Mouse (Mus musculus) cerebellum, adult 8-10 months (tissue): ENCODE measurements at regions not wholly inside any gene's neighbourhood (a gene's known extent, or its start where the extent isn't known, plus 50 kb on each side); places are given as distances from the start of the nearest gene placed in this dataset.

ENCODE experiments used
- DNase-seq: peaks from one replicate; pipeline ENCODE4 v3.0.0; 2022

DNA sequence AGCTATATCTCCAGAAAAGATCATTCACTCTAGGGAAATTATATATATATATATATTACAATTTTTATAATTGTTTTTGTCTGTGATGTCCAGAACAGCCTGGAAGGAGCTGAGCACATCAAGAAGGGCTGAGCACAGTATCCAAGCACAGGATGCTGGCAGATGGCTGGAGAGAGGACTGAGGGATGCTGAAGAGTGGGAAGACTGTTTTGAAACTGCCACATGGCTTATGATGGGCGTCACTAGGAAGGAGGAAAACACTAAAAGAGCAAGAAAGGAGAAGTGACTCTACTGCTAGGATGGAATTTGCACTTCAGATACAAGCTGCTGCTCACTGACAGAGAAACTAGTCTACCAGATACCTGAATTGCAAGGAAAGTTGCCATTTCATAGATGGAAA, 50.4 kb upstream of the Atg10 start:
- no peak for DNase-seq

GRCm38 (mm10) chr13:91274615-91275014, 50.8 kb upstream of the Atg10 start:
- no peak for DNase-seq

DNA sequence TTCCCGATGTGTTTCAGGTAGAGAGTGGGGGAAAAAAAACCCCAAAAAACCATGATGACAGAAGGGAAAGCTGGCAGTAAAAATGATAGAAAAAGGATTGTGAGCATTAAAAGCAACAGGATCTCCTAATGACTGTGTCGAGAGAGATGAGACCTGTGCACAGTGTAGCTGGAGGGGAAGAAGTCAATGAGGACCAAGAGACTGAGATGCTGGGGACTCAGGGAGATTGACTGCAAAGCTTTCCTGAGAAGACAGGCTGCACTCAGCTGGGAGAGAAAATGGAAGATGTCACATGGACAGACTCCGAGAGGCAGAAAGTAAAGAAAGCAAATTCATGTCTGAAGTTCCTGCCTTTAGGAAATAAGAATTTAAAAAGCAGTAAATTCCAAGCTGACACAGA, 55.7 kb upstream of the Atg10 start:
- DNase-seq, result no peak

DNA sequence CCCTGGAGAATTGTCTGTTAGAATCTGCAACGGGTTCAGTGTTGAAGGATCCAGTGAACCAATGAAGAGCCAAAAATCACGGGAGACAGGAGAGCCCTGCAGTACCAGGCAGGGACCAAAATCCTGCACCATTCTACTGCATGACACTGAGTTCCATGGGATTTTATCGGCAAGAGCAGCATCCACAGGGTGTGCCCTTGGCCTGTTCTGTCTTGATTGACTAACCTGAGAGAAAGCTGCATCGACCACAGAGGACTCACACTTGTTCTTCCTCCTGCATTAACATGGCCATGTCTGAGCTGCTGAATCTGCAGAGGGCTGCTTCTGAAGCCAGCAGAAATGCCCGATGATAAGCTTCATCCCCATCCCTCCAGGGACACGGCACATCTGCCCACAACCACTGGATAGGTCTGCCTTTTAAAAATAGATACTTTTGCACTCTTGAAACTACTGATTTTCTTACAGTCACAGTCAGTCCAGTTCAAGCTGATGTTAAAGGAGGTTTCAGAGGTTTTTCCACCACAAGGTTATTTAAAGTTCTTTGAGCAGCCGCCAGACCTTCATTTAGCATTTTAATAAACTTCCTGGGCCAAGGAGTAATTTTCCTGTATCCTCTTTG, 71.9 kb upstream of the Atg10 start:
- DNase-seq, result no peak

DNA sequence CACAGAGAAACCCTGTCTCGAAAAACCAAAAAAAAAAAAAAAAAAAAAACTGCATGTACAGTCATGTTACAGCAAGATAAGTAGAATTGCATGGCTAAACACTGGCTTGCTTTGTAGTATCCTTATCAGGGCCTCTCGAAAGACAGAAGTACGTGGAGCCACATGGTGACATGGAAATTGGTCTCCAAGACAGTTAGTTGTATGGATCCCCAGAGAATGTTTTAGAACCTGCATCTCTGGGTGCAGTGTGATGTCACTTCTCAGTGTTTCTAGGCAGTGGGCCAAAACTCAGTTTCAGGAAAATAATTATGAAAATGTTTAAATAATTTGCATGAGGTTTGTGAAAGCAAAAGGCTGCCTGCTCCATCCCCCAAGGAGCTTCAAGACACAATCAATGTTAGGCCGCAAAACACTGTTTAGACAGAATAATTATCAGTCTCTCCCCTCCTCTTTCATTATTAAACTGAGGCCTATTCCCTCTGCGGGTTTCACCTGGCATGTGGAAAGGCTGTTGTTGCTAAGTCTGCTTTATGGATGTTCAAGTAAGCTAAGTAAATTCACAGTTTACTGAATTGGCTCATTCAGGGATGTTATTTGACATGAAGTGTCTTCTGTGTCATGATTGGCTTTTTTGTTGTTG, 72.9 kb upstream of the Atg10 start:
- DNase-seq, result no peak

- no peak for DNase-seq
These were observed 78.1 kb upstream of the Atg10 start for GRCm38 (mm10) chr13:91301849-91302248.

DNA sequence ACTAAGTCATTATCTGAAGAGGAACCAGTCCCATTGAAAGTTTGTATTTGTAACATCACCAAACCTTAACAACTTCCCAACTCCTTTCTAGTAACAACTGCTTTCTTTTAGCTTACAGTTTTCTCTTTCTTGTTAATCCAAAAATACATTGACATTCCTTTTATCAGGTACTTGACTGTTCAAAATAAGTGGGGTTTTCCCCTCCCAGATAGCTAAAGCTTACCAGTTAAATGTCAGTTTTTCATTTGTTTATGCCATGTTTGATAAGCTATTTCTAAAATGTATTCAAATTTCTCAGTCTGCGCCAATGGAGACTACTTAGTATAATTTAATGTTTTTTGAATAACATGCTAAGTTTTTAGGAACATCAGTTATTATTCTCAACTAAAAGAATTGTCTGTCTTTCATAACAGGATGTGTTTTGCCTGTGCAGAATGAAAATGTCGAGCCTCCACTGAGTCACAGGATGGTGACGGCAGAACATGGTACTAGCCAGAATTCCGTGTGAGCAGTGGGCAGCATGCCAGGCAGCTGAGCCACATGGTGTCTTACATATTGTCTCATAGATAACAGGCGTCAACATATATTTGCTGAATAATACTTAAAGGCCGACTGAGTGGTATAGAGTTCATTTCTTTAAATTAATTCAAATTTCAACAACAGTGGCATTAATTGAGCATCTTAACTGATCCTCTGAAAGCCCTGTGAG, 82.1 kb upstream of the Atg10 start:
- DNase-seq, result no peak

- no peak for DNase-seq
These were observed 82.8 kb upstream of the Atg10 start for GRCm38 (mm10) chr13:91306545-91306944.

GRCm38 (mm10) chr13:91312905-91313571, 89.3 kb upstream of the Atg10 start:
- no peak for DNase-seq

DNA sequence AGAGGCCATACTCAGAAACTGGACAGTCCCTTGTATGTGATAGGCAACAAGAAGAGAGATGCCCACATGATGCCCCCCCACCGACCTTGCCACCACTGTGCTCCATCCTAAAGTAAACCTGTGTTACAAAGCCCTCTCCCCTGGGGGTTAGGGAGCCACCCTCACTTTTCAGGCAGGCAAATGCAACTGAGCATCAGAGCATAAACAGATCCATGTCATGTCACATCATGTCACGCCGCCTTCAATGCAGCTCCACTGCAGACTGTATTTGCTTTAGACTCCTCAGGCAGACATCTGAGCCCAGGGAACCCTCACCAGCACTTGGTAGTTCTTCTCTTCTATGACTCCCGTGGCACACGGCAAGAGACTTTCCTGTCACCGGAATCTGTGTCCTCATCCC, 98.6 kb upstream of the Atg10 start:
- DNase-seq, result no peak

GRCm38 (mm10) chr13:91326834-91327233, 103.1 kb upstream of the Atg10 start:
- no peak for DNase-seq

DNA sequence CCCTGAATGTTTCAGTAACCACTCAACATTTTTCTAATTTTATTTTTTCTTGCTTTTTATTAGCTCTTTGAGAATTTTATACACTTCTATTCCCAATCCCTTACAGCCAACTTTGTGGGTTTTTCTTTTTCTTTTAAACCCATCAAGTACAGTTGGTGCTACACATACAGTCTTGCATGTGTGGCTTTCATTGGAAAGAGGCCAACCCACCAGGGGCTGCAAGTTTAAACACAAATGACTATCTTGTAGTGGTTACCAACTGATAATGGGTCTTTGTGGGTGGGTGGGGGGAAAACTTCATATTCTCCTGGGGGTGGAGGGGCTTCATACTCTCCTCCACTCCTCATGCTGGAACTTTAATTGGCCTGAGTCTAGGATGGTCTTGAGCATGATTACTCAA, 110.5 kb upstream of the Atg10 start:
- DNase-seq, result no peak

- no peak for DNase-seq
These were observed 115.9 kb upstream of the Ssbp2 start for GRCm38 (mm10) chr13:91344139-91344538.

- no peak for DNase-seq
These were observed 111.5 kb upstream of the Ssbp2 start for GRCm38 (mm10) chr13:91348489-91349083.

DNA sequence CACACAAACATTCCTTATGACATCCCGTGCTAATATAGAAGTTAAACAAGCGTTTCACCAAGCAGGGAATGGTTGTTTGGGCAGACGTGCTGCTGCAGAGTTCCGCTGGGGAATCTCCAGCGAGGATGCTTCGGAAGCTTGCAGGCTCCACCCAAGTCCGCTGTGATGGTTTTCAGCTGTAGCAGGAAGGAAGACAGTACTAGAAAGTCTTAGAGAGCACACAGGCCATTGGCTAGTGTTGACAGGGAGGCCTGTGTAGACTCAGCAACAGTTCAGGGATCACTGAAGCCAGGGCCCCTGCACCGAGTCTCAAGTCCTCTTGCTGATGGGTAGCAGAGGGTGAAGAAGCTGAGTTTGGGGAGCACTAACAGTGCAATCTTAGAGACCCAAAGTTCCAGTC, 107.8 kb upstream of the Ssbp2 start:
- no peak for DNase-seq

DNA sequence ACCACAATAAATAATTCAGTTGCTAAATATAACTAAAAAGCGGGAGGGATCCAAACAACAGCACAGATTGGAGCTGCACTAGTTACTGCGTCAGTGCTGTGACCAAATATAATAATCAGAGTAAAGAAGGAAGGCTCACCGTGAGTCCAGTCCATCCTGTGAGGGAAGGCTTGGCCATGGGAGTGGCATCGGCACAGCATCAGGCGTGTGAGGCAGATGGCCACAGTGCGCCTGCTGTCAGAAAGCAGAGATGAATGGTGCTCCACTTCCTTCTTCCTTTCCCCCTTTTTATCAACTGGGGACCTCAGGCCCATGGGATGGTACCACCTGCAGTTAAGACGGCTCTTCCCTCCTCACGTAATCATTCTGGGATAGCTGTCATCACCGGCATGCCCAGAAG, 103.6 kb upstream of the Ssbp2 start:
- no peak for DNase-seq

DNA sequence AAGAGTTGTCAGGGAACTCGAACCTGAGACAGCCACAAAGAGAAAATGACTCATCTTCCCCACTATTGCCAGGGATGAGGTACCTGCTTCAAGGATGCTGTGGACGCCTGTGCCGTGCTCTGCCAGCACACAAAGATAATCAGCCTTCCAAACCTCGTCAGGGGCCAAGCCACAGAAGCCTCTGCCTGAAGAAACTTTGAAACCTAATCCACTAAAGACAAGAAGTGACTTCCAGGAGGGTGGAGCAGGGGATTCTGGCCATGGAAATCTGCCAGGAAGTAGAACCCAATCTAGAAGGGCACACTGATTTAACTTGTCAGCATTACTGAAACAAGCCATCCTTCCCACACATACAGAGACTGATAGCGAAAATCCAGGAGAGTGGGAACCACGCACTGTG, 100.0 kb upstream of the Ssbp2 start:
- DNase-seq, result no peak

DNA sequence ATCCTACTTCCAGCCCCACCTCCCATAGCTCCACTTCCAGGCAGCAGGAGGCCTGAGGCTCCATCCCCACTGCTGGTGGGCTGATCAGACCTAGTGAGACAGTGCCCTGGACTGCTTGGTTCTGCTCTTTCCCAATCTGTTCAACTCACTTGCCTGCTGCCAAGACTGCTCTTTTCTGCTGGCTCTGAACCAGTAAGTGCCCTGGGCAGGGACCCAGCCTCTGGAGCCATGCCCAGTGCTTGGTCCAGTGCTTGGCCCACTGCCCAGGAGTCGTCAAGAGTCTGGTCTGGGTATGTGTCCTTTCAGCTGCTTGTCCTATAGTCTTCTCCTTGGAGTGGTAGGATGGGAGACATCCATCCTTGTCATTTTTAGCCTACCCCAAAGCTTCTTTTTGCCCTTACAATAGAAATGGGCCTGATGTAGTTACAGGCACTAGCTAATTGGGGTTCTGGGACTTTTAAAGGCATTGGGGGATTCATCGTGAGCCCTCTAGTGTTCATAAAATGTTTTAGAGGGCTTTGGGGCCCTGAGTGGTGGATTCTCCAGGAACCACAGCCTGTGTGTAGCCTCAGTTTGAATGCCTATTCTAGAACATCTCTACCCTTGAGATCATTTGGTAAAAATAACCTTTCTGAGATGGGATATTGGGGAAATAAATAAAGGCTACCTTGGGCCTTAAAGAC, 94.7 kb upstream of the Ssbp2 start:
- DNase-seq, result peak; percentile 99

DNA sequence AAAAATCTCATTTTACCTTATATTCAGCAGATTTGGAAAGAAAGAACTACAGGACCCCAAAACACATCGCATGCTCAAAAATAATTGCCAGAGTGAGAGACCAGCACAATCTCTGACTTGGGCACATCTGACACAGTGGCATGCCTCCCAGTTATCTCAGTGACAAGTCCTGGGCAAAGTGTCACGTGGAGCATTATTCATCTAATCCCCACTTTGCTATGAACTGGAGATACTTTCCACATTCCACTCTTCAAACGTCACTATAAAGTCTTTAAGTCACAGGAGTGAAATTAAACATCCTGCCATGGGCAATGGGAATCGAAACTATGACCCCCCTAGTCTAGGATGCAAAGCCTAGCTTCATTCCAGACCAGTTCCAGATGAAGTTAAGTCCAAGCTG, 93.5 kb upstream of the Ssbp2 start:
- no peak for DNase-seq

DNA sequence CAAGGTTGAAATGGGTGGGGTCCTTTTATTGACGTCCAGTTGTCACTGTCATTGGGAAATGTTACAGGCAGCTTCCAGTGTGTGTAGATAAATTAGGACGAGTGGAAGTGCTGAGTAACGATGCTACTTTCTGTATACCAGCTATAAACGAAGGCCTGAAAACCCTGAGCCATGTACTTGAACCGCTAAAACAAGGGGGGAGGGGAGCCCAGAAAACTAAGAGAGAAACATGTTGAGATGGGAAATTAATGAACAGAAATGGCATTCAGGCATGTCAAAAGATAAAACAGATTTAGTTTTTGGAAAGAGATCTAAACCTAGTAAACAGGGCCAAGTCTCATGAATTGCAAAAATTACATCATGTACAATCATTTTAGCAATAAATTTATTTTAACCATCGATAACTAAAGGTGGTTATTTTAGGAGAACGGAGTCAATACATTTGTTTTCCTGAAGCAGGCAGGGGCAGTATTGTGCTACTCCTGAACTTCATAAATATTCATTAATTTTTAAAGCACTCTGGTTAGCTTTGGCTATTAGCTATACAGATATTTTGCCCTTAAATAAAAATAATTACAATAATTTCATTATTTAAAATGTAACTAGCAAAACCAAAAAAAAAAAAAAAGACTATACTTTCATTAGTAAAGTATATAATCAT, 92.1 kb upstream of the Ssbp2 start:
- DNase-seq, result no peak

DNA sequence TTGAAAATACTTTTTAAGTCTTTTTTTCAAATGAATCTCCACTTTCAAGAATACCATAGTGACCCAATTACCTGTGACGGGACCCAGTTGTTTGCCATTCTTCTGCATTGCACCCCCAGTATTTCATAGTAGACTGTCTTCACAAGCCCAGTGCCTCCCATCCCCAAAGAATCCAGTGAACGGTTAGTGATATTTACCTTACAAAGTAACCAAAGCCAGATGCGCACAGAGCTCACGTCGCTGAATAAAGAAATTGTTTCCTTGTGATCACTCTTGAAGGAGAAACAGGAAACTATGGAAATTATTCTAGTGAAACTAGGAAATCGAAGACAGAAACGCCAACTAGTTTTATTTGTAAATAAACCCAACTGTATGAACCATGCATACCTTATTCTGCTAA, 91.4 kb upstream of the Ssbp2 start:
- no peak for DNase-seq

GRCm38 (mm10) chr13:91370021-91370420, 90.1 kb upstream of the Ssbp2 start:
- no peak for DNase-seq
